Mouse (Mus musculus) adrenal gland, postnatal 10 days (tissue): Measurements from ENCODE around the gene Ncs1. TPM values are rescaled to one million over a fixed set of nuclear protein-coding genes. Genes with fewer than 3 reads are reported as not detected.

Experiments used
- DNase-seq: peaks from one replicate; pipeline ENCODE4 v3.0.0; 2021; ENCODE audit warnings: mixed read lengths
- total RNA-seq, 2 experiments: library from RNA; stranded (reverse); gene quantifications; 2 replicates each; pipeline ENCODE4 v1.2.3; 2021

The Ncs1 gene
- total RNA-seq, 2 experiments from 2014 or later = 4.2 to 6.8 TPM

DNA sequence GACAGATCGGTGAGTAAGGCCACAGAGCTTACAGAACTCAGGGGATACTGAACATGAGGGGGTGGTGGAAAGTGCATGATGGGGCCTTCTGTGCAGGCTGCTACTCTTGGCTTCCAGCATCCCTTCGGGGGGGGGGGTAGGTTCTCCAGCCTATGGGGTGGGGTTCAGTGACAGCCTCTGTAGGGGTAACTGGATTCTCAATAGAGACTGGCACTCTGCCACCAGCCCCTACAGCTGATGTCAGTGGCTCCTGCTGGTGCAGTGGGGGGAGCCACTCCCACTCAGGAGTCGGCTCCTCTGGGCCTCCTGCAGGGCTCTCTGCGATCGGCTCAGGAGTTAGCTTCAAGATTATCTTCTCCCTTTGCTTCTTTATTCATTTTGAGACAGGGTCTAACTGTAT is 32.9 kb downstream of the Ncs1 start:
- no peak for DNase-seq

DNA sequence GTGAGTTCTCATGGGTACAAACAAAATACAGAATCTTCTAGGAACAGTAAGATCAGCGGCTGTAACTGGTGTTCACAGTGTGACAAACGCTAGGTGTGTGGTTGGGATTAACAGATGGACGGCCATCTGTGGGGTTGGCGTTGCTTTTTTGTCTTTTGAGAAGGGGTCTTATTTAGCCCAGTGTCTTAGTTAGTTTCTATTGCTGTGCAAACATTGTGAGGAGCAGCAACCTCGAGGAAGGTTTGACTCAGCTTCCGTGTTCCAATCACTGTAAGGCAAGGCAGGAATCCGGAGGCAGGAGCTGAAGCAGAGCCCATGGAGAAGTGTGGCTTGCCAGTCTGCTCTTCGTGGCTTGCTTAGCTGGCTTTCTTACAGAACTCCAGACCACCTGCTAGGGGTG is 35.5 kb downstream of the Ncs1 start:
- DNase-seq = no peak

- no peak for DNase-seq
Observed at GRCm38 (mm10) chr2:31282266-31282665, 36.6 kb downstream of the Ncs1 start.

DNA sequence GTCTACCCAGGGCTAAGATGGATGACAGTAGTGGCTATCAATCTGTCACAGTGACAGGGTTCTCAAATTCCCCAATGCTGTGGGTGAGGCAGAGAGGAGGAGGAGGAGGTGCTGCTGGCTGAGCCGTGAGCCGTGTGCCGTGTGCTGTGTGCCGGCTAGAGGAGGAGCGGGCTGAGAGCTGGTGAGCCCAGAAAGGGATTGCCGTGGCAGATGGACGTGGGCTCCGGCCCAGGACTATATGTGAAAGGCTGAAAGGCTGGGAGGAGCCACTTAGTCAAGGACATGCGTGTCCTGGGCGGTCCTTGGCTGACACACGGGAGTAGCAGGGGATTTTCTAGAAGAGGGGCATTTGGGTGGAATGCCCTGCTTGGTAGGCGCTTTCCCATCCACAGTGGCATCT is 37.3 kb downstream of the Ncs1 start:
- DNase-seq = no peak

DNA sequence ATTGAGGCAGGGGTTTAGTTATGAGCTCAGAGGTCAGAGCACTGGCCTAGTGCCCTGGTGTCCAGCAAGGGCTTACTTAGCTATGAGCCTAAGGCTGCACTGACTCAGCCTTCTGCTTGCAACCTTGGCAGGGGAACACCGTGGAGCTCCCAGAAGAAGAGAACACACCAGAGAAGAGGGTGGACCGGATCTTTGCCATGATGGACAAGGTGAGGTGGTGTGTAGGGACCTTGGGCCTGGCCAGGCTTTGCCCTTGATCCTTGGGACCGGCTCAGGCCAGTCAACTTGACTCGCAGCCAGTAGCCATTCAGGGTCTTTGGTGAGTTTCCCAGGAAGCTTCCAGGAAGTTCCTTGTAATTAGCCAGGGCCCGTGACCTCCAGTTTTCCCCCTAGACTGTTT is 38.9 kb downstream of the Ncs1 start:
- DNase-seq = no peak

- DNase-seq = peak; percentile 84
Observed at GRCm38 (mm10) chr2:31291421-31291820, 45.8 kb downstream of the Ncs1 start.

GRCm38 (mm10) chr2:31294985-31295384 is 49.4 kb downstream of the Ncs1 start:
- peak; percentile 85 for DNase-seq

- no peak for DNase-seq
Observed at GRCm38 (mm10) chr2:31296395-31296794, 50.8 kb downstream of the Ncs1 start.

DNA sequence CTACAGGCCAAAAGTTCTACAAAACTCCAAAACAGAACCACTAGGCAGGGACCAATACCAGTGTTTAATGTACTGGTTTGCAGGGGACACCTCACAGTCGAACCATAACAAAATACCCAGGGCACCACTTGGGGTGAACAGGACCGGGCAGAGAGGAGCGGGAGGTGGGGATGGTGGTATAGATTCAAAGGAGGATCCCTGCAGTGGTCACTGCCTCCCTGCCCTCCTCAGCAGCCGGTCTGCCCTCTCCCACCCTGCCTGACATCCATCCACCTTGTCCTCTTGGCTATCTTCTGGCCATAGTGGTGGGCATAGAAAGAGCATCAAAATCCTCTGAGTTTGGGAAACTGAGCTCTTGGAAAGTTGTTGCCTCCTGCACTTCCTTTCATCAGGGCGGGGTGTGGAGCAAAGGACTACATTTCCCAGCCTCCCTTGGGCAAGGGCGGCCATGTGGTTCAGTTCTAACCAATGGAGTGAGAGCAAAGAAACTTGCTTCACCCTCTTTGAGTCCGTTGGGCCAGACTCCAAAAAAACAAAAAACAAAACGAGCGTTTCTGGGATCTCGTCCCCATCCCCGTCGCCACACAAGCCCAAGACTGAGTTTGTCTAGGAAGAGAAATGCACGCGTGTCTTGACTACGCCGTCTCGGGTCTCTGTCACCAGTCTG is 52.1 kb downstream of the Ncs1 start:
- DNase-seq = peak; percentile 69

- DNase-seq = peak; percentile 28
Observed at GRCm38 (mm10) chr2:31298814-31299213, 53.2 kb downstream of the Ncs1 start.

- no peak for DNase-seq
Observed at GRCm38 (mm10) chr2:31299266-31299665, 53.6 kb downstream of the Ncs1 start.

DNA sequence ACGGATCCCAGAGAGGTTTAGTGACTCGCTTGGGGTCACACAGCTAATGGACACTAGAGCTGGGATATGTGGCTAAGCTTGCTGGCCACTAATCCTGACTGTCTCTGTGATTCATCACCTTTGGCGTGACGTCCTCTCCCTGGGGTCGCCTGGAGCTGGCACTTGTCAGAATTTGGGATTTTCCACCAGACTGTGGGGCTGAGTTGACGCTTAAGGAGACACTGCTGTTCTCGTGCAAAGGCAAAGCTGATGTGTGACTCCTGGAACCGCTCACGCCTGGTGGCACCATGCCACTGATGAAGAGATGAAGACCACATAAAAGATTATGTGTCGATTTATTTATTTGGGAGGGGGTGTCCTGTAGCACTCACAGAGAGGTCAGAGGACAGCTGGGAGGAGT is 54.4 kb downstream of the Ncs1 start:
- no peak for DNase-seq

GRCm38 (mm10) chr2:31303177-31303576 is 57.6 kb downstream of the Ncs1 start:
- DNase-seq = no peak

GRCm38 (mm10) chr2:31304191-31304590 is 58.6 kb downstream of the Ncs1 start:
- DNase-seq = no peak

DNA sequence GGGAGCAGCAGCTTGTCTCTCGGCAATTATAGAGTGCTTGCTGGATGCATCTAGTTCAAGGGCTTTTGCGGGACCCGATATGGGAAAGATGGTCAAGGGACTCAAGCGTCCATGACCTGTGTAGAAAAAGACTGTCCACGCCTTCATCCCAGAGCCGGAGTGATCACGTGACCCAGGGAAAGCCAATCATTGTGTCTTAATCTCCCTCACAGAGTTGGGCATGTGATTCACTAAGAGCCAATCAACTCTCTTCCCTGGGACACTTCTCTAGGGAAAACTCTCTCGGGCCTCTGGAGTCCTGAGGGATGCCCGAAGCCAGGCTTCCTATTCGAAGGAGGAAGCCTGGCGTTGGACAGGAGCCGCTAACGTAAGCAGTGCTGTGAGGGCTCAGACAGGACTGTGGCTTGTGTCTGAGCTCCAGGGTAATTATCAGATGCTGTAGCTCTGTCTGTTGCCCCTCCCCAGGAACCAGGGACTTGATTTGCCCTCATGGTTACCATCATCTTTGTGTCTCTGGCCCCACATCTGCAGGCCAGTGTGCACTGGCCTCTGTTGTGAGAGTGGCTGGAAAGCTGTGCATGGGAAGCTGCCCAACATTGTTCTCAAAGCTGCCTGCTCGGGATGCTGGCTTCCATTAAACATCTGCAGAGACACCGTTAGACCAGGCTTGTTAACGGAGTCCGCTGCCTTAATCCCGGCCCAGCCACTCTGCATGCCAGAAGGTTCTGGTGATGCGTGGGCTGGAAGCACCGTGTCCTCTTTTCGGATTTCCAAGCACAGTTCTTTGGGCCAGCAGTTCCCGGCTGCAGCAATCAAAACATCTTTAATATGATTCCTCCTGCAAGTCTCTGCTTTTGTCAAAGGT is 59.4 kb downstream of the Ncs1 start:
- DNase-seq = no peak

DNA sequence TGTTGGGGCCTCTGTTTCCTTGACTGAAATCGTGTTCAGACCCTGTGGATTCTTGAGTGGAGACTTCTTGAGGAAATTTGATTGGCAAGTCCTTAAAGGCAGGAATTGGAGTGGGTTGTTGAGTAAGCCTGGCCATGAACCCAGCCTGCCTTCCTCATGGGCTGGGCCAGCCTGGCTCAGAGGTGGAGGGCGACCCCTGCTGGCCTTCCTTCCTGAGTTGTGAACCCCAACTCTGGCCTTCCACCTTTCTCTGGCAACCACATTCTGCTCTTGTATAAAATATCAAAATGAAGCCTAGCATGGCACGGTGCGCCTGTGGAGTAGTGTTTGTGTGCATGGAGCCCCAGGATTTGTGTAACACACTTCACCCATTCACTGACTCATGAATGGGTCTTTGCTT is 60.1 kb downstream of the Ncs1 start:
- DNase-seq = peak; percentile 61

GRCm38 (mm10) chr2:31308257-31308656 is 62.6 kb downstream of the Ncs1 start:
- no peak for DNase-seq

- no peak for DNase-seq
Observed at GRCm38 (mm10) chr2:31309549-31309948, 63.9 kb downstream of the Ncs1 start.

DNA sequence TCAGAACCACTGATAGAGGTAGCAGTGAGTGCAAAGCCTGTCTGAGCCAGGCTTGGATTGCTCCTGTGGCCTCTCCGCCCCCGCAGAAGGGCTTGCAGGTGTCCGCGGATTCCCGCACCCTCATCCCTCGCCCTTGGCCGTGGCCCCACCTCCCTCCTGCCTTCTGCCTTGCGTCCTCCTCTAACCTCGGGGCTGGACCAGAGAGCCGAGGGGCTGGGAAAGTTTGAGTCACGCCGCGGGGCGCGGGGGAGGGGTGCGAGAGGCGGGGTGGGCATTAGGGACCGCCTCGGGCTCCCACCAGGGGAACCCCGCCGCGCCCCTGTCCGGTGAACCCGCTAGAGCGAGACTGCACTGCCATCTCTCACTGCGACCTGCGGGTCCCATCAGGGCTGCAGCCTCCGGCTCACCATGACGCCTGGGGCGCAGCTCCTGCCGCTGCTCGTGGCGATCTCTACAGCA is 68.4 kb downstream of the Ncs1 start, which contains the start of gene Hmcn2:
Gene Hmcn2, plus strand, starts transcription at position 409 of the 459 bp plus-strand sequence.
- no peak for DNase-seq

DNA sequence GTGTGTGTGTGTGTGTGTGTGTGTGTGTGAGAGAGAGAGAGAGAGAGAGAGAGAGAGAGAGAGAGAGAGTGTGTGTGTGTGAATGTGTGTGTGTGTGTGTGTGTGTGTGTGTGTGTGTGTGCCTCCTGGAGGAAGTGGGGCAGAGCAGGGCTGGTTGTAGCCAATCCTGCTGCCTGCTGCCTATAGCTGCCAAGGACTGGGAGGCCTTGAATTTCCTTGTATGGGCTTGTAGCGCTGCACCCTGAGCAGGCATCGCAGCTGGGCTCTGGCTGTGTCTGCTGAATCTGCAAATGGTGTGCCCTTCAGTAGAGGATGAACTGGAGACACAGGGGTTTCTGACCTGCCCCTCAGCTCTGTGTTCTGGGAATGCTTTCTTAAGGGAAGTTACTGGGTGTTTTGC is 72.5 kb downstream of the Ncs1 start:
- peak; percentile 49 for DNase-seq

DNA sequence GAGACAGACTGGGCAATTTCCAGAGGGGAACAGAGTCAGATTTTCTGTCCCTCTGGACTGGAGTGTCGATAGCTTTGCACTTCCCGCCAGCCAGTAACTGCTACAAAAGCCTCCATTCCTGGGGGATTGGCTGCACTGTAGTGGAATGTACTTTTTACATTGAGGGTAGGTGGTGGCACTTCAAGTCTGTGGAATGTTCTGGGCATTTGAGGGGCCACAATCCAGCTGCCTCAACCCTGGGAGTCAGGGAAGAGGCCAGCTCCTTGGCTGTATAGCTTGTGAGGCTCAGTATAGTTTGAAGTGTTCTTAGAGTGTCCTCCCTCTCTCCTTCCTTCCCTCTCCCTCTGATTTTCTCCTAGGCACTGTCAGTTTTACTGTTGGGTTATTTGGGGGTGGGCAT is 73.6 kb downstream of the Ncs1 start:
- DNase-seq = no peak

DNA sequence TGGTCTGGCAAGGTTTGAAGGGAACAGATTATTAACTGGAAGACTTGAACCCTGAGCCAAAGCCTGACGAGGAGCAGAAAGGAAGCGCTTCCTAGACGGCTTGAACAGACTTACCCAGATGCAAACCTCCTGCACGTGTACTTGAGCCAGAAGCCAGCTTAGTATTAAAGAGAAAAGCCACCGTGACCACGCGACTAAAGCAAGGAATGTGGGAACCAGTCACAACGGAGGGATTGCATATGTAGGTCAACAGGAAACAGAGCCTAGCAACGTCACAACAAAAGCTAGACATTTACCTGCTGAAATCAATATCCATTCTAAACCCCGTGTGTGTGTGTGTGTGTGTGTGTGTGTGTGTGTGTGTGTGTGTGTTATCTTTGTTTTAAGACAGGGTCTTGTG is 81.6 kb downstream of the Ncs1 start:
- no peak for DNase-seq

- peak; percentile 14 for DNase-seq
Observed at GRCm38 (mm10) chr2:31337706-31338330, 92.2 kb downstream of the Ncs1 start.
